Mouse (Mus musculus) thymus, postnatal 10 days (tissue): ENCODE results near the gene Efcab9.

ENCODE experiments used
- DNase-seq, 2 experiments: peaks; one replicate each; pipeline ENCODE4 v3.0.0; 2021; ENCODE audit warnings: low spot score in 2 of 2

Gene Efcab9

GRCm38 (mm10) chr11:32498757-32499535 is 32.9 kb downstream of the Efcab9 start:
- DNase-seq: no peak

GRCm38 (mm10) chr11:32495283-32495682 is 36.6 kb downstream of the Efcab9 start:
- no peak for DNase-seq

GRCm38 (mm10) chr11:32493312-32493711 is 38.6 kb downstream of the Efcab9 start:
- no peak for DNase-seq

DNA sequence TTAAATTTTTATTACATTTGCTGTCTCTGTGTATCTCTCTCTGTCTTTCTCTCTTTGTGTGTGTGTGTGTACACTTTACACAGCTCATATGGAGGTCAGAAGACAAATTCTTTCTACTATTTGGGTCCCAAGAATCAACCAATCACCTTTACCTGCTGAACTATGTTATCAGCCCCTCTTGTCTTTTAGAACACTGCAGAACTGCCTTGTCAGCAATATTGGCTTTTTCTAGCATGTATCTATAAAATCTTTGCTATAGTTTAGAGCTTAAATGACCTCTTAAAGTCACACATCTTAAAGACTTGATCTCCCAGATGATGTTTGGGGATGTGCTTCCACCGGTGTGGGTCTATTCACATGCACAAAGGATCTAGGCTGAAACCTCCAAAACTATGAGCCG is 40.8 kb downstream of the Efcab9 start:
- DNase-seq: no peak

DNA sequence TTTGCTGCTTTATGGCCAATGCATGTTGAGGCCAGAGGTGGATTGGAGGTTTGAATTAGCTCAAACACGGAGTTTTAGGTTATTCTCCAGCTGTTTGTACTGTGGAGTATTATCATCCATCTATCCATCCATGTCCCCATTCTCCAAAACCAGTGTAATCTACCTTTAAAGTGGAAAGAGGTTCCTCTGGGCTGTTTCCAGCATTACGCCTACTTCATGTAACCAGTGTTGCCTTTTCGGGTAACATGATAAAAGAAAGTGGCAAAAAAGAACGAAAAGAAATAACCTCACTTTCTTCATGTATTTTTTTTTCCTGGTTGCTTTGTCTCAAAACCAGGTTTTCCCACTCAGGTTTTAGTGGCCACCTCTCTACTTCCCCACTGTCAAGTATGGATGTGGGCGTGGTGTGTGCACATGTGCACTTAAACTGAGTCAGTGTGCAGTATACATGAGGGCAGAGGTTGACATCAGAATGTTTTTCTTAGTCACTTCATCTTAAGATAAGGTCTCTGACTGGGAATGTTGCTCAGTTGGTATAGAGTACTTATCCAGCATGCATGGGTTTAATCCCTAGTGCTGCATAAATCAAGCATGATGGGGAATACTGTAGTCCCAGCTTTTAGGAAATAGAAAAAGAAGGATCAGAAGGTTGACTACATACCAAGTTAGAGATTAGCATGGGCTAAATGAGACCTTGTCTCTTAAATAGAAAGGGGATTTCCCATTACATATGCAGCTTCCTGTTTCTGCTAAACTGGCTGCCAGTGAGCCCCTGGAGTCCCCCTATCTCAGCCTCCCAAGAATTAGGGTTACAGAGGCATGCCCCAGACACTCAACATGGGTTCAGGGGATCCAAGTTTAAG is 42.8 kb downstream of the Efcab9 start:
- no peak for DNase-seq

- no peak for DNase-seq
Observed at GRCm38 (mm10) chr11:32488344-32488743, 43.5 kb downstream of the Efcab9 start.

GRCm38 (mm10) chr11:32487501-32487900 is 44.4 kb downstream of the Efcab9 start:
- DNase-seq: no peak

DNA sequence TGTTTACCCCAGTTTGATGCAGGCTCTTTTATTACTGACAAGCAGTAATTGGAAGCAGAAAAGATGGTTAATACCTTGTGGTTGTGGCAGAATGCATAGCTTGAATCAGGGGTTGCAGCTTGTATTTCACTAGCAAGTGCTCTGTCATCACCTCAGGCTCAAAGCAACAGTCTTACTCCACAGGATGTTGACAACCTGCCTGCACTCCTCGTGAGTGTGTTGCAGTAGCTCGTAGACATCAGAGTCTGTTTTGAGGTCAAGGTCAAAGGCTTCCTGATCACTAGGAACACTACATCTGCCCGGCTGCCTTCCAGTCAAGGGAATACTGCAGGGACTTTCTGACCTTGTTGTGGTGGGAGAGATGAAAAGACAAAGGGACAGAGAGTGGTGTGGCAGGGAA is 45.3 kb downstream of the Efcab9 start:
- DNase-seq: peak in 1 of 2 experiments; percentile 5

- DNase-seq: no peak
Observed at GRCm38 (mm10) chr11:32485290-32485689, 46.6 kb downstream of the Efcab9 start.

DNA sequence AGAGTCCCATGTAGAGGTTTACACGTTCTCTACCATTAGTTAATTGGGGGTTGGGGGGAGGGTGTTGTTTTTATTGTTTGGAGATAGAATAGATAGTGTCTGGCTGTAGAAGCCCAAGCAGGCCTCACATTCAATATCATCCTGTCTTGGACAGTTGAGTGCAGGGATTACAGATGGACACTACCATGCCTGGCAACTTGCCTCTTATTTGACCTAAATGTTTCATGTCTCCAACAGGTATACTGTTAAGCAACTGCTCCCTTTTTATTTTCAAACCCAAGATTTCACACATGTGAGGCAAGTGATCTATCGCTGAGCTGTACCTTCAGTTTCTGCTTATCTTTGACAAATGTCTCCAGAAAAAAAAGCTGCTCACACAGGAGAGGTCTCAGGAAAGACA is 50.4 kb downstream of the Efcab9 start:
- no peak for DNase-seq

GRCm38 (mm10) chr11:32475487-32476236 is 56.2 kb downstream of the Efcab9 start:
- DNase-seq: no peak

GRCm38 (mm10) chr11:32474725-32475124 is 57.2 kb downstream of the Efcab9 start:
- DNase-seq: no peak
